Mouse (Mus musculus): ENCODE data around the gene Crct1. TPM values are rescaled to one million over a fixed set of nuclear protein-coding genes. Genes with fewer than 3 reads are reported as not detected.

The Crct1 gene
- 5.8 TPM in 1 of 2 replicates, not detected in the other for polyA plus RNA-seq (2015; fragmentation: Nextera tagmentation; extraction: Ambion mirVana)

DNA sequence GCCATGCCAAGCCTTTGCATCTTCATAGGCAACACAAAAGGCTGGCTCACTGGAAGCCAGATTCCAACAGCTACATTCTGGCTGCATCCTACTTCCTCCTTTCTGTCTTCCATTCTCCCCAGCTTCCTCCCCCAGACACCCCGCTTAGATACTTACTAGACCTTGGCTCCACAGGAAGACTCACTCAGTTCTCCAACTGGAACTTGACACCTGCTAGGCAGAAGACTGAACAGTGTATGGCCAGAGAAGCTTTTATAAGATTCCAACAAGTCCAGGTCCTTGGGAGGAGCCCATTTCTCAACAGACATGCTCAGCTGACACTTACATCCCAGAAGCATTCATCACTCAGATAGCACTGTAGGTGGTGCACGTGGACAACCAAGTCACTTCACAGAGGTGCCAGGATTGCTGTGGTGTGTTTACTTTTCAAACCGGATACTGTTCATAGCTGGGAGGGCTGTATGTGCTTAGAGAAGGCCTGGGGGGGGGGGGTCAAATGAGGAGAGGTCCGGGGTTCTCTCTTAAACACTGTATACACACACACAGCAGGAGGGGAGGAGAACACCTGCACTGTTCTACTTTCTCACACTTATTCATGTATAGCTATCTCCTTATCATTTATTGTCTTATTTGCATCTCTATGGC lies at the start of gene Crct1:
Crct1 (minus strand) TSS at position 228 of the 645 bp plus-strand sequence.

DNA sequence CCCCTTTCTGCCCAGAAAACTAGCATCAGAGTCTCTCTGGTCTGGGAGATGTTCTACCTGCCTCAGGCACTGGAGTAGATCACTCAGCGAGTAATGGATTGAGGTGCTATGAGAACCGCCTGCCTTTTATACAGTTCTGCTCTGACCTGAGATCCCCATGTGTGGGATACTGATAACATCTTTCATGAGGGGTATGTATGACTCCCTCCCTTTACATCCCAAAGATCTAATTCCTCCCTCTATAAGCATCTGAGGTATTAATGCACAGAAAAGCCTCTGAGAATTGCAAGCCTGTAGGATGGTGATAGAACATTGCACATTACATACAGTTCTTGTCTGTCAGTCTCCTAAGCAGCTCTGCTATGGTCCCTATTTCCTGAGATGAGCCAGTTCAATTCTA lies 3.5 kb upstream of the Crct1 start, which contains the start of gene Lce1m:
Lce1m (minus strand) TSS at position 101 of the 400 bp plus-strand sequence.

DNA sequence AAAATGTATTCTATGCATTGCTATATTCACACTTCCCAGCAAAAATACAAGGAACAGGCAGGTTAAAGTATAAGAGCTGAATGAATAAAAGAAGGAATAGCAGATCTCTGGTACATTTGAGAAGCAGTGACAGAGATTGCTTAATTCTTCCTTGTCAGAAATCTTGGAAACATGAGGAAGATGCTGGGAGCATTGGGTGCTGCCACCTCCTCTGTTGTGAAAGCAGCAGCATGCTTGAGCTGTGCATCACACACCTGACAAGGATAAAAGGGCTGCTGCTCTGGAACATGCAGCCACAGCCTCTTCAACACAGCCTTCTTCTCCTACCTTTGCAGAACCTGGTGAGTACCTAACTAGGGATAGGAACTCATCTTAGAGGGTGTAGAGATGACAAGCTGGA lies 23.6 kb downstream of the Crct1 start, which contains the start of gene Lce3f:
Lce3f (plus strand) TSS at position 301 of the 400 bp plus-strand sequence.

DNA sequence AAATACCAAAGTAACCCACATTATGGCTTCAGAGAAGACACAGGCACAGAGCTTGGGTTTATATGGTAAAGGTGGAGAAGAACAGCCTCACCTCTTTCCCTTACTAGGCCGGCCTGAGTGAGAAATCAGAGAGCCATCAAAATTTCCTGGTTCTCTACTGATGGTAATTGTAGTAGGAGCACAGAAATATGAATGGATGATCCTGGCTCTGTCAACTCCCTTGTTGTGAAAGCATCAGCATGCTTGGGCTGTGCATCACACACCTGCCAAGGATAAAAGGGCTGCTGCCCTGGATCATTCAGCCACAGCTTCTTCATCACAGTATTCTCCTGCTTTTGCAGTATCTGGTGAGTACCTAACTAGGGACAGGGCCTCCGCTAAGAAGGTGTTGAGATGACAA lies 48.7 kb downstream of the Crct1 start, which contains the start of gene Lce3e:
Lce3e (plus strand) TSS at position 301 of the 400 bp plus-strand sequence.

Other genes starting within 250 kb of the Crct1 start
- gene Lce1i, start 236.8 kb downstream of the Crct1 start, polyA plus RNA-seq (2015; fragmentation: Nextera tagmentation; extraction: Ambion mirVana): not detected in 2 replicates
- gene Lce1j, start 225.2 kb downstream of the Crct1 start, polyA plus RNA-seq (2015; fragmentation: Nextera tagmentation; extraction: Ambion mirVana): 0.61 TPM in 1 of 2 replicates, not detected in the other
- not detected in 2 replicates for gene Lce1k, start 207.8 kb downstream of the Crct1 start, polyA plus RNA-seq (2015; fragmentation: Nextera tagmentation; extraction: Ambion mirVana)
- gene Kprp, start 188.4 kb downstream of the Crct1 start, polyA plus RNA-seq (2015; fragmentation: Nextera tagmentation; extraction: Ambion mirVana): 0.09 TPM in 1 of 2 replicates, not detected in the other
- 1.2 TPM in 1 of 2 replicates, not detected in the other for gene Lce1l, start 164.4 kb downstream of the Crct1 start, polyA plus RNA-seq (2015; fragmentation: Nextera tagmentation; extraction: Ambion mirVana)
- gene 2310050C09Rik, start 145.5 kb downstream of the Crct1 start, polyA plus RNA-seq (2015; fragmentation: Nextera tagmentation; extraction: Ambion mirVana): 0.24 TPM in 1 of 2 replicates, not detected in the other
- gene Lce3a, start 89.5 kb downstream of the Crct1 start, polyA plus RNA-seq (2015; fragmentation: Nextera tagmentation; extraction: Ambion mirVana): 1.8 TPM in 1 of 2 replicates, not detected in the other
- 1.2 TPM in 1 of 2 replicates, not detected in the other for gene Lce3b, start 82.7 kb downstream of the Crct1 start, polyA plus RNA-seq (2015; fragmentation: Nextera tagmentation; extraction: Ambion mirVana)
- gene Lce3c, start 71.2 kb downstream of the Crct1 start, polyA plus RNA-seq (2015; fragmentation: Nextera tagmentation; extraction: Ambion mirVana): 5.1 TPM in 1 of 2 replicates, not detected in the other
- gene Lce3d, start 58.3 kb downstream of the Crct1 start, polyA plus RNA-seq (2015; fragmentation: Nextera tagmentation; extraction: Ambion mirVana): not detected in 2 replicates
- gene Lce3e, start 48.6 kb downstream of the Crct1 start, polyA plus RNA-seq (2015; fragmentation: Nextera tagmentation; extraction: Ambion mirVana): 2.8 TPM in 1 of 2 replicates, not detected in the other
- 0.76 and 3.7 TPM in 2 replicates for gene Lce3f, start 23.5 kb downstream of the Crct1 start, polyA plus RNA-seq (2015; fragmentation: Nextera tagmentation; extraction: Ambion mirVana)
- gene Lce1m, start 3.4 kb upstream of the Crct1 start, polyA plus RNA-seq (2015; fragmentation: Nextera tagmentation; extraction: Ambion mirVana): 0.82 TPM in 1 of 2 replicates, not detected in the other
- not detected in 2 replicates for gene Gm4858, start 53.1 kb upstream of the Crct1 start, polyA plus RNA-seq (2015; fragmentation: Nextera tagmentation; extraction: Ambion mirVana)
- not detected in 2 replicates for gene Crnn, start 129.1 kb upstream of the Crct1 start, polyA plus RNA-seq (2015; fragmentation: Nextera tagmentation; extraction: Ambion mirVana)
- 0.02 TPM in 1 of 2 replicates, not detected in the other for gene Flg2, start 181.6 kb upstream of the Crct1 start, polyA plus RNA-seq (2015; fragmentation: Nextera tagmentation; extraction: Ambion mirVana)

Measured in adrenal gland, postnatal 0 days (tissue).